Mouse (Mus musculus) lung, postnatal 4 days (tissue): Measurements from ENCODE around the gene Cnn3.
A peak's percentile ranks its signal among the peaks of the same experiment; 100 is the strongest.

Source experiments
- DNase-seq, 2 experiments: peaks; one replicate each; pipeline ENCODE4 v3.0.0; 2021

Cnn3 gene

DNA sequence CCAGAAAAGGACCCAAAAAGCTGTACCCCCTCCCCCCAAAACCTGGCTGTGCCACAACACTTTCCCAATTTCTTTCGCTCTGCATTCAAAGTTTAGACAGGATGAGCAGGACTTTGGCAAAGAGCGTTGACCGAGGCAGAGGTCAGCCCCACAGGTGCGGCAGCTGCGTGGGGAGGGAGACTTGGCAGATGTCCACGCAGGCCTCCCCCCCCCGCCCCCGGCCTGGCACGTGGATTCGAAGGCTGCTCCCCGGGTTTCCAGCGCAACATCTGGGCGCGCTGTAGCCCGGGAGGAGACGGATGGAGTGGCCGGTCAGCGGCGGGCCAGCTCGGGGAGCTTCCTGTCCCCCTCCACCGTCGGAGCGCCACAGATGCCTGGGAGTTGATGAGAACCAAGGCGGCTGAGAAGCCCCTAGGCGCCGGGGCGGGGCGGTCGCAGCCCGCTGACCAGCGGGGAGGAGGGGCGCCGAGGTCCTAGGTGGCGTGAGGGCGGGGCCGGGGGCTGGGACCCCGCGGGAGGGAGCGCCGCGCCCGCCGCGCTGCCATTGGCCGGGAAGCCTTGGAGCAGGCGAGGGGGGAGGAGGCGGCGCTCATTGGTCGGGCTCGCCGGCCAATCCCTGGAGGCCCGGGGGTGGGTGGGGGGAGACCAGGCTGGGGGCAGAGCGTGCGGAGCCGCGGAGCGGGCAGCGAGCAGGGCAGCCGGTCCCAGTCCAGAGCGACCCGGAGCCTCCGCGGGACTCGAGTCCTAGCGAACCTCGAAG lies at the start of gene Cnn3:
TSS of gene Cnn3 (plus strand) at position 637 of the 760 bp plus-strand sequence.
- DNase-seq: peak; percentile 93 to 97

GRCm38 (mm10) chr3:121378708-121379612 lies 47.3 kb upstream of the Cnn3 start:
- DNase-seq: no peak

- DNase-seq: no peak
Observed at GRCm38 (mm10) chr3:121379699-121380098, 46.6 kb upstream of the Cnn3 start.

DNA sequence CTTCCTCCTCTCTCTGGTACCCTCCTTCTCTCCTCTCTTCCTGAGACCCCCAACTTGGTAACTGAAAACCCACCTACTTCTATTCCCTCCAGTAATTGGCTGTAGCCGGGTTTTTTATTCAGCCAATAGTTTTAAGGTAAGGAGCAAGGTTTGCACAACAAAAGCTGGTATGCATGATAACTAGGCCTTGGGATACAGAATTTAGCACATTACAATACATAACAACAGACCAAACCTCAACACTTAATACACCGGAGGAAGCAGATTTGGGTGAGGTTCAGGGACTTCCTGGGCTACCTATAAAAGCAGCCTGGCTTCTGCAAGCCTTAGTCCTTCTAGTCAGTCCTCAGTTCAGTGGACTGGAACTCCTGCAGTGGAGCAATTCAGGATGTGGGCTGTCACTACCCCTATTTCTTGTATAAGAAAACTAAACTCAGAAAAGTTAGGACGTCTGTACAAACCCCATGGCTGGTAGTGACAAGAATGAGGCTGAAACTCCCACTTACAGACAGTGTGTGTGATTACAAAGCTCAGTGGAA lies 38.8 kb upstream of the Cnn3 start:
- no peak for DNase-seq

DNA sequence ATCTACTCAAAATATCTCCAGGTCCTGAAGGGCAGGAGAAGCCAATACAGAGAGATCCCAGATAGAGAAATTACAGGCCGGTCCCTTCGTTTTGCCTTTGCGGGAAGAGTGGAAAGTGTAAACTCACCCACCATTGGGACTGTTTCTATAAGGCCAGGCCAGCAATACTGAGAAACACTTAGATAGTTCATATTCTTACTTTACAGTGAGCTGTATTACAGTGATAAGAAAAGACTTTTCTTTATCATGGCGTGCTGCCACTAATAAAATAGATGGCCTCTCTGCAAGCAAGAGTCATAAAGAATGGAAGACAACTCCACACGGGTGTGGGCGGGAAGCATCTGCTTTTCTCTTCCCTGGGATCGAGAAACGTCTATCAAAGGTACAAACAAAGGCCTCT lies 36.9 kb upstream of the Cnn3 start:
- DNase-seq: no peak

DNA sequence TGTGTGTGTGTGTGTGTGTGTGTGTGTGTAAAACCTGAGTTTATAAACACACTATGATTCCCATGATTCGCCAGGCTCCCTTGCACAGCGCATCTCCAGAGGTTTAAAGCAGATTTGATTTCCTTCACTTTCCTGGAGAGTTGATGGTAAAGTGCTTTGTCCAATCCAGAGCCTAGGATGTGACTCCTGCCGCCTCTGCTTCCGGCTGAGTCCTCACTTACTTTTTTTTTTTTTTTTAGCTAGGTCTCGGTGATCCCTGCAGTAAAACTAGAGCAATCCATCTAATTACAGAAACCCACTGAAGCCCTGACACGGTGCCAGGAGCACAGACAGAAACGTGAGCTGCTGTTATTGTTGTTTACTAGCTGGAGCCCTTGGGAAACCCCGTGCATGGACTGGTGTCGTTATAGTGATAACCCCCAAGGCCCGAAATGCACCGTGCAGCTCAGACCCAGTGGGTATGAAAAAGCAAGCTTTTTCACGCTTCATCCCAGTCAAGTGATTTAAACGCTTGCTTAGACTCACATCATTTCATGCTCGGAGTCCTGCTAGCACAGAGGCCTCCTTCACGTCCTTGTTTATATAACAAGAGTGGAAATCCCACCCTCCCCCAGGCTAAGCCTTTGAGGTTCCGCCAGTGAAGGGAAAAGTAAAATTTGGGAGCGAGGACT lies 36.3 kb upstream of the Cnn3 start:
- peak; percentile 47 to 50 for DNase-seq

DNA sequence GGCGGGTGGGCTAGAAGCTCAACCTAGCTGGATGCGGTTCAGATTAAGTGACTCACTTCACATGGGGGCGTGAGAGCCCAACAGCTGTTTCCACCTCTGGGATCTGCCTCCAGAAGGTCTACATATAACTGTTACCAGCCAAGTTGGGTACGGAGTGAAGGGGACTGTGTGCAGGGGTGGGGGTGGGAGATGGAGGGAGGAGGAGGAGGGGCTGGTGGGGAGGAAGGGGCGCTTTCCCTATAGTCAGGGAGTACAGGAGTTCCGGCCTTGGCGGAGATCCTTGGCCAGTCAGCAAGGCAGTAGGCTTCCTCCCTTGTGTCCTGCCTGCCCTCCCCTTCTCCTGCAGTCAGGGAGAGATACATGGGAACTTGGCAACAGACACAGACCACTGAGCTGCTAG lies 35.6 kb upstream of the Cnn3 start:
- peak; percentile 36 to 66 for DNase-seq

DNA sequence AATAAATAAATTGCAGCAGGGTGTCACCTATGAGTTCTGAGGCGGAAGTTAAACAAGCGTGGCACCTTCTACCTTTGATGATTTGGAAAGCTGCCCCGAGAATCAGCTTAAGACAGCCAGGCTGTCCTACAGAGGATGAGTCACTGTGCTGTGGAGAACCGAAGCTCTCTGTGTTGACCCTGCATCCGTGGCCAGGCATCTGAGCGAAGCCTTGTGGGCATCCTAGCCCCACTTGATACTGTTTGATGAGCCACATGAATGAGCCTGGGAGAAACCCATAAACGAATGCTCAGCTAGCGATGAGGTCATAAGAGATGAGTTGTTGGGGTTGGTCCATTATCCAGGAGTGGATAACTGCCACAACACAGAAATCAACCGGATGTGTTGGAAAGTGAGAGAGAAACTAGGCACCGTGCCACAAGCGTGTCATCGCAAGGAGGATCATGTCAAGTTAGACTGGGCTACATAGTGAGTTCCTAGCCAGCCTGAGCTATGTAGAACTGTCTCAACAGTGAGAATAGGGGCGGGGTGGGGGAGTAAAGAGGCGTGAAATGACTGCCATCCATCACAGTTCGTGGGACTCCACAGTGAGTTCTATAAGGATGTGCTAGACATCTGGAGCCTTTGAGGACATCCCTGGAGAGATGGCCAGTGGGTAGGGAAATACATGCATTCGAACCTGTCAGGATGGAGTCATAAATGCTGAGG lies 30.6 kb upstream of the Cnn3 start:
- peak; percentile 72 to 80 for DNase-seq

GRCm38 (mm10) chr3:121396561-121396960 lies 29.7 kb upstream of the Cnn3 start:
- DNase-seq: no peak

DNA sequence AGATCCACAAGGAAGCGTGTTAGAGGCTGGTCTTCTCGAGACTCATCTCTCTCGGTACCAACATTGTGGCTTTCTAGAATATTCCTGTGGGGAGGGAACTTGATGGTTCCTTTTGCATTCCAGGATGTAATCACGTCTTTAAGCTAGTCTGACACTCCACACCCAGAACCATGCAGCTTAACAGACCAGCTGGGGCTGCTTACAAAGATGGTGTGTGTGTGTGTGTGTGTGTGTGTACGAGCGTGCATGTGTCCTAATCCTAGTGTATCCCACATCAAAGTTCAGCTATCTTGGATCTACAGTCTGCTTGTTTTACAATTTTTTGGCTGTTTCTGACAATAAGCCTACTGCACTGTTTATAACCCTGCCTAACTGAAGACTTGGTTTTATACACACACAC lies 29.3 kb upstream of the Cnn3 start:
- no peak for DNase-seq

DNA sequence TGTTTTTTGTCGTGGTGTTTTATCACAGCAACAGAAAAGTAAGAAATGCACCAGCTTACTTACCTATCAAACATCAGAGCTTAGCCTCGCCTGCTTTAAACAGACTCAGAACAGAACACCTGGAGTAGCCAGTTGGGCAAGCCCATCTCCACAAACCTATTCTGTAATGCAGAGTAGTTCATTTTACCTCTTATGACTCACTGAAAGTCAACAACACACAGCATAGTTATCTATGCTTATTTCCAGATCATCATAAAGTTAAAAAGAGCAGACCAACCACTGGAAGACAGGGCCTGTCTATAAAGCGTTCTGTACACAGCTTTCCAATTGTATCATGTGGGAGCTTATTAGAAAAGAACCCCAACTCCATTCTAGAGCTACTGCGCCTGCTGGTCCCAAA lies 24.9 kb upstream of the Cnn3 start:
- DNase-seq: no peak

DNA sequence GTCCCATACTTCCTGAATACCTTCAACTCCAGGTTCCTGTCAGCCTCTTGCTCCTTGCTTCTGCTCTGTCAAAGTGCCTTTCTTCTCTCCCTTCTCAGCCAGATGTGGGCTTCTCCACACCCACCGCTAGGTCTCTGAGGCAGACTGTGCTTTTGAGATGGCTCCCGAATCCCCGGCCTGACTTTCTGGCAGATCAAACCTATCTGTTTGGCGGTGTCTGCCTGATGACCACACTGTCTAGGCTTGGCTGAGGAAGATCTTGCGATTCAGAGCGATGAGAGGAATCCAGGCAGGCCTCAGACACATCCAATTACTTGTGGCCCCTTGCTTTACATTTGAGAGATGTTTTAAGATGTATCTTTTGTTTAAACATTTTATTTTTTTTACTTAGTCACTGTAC lies 24.2 kb upstream of the Cnn3 start:
- no peak for DNase-seq

- DNase-seq: no peak
Observed at GRCm38 (mm10) chr3:121403449-121403848, 22.8 kb upstream of the Cnn3 start.

DNA sequence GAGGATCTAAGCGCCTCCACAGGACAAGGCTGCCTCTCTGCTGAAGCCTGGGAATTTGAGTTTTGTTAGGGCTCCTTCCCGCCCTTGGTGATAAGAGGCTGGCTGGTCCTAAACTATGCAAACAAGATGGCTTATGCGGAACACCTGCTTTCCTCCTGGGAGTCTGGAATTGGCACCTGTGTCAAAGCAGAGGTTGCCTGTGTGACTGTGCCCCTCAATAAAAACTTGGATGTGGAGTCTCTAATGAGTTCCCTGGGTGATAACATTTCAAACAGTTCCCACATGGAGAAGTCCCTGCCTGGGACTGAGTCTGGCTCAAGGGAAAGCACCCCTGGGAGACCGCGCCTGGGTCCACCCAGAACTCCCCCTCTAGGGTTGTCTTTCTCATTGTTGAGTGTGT lies 21.2 kb upstream of the Cnn3 start:
- no peak for DNase-seq

GRCm38 (mm10) chr3:121407417-121407816 lies 18.9 kb upstream of the Cnn3 start:
- peak in 1 of 2 experiments; percentile 19 for DNase-seq

- no peak for DNase-seq
Observed at GRCm38 (mm10) chr3:121408386-121408785, 17.9 kb upstream of the Cnn3 start.

DNA sequence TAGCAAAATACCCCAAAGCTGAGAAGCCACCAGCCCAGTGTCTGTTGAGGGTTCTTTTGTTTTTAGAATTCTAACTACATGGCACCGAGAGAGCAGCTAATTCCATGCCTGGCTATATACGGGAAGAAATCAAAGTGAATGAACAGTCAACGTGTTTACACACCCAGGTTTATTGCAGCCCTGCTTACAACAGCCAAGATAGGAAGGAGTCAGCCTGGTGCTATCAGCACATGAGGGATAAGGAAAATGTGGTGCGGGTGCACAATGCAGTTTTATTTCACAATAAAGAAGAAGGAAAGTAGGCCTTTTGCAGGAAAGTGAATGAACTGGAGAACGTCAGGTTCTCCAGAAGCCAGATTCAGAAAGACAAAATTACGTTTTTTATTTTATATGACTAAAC lies 14.8 kb upstream of the Cnn3 start:
- DNase-seq: no peak

GRCm38 (mm10) chr3:121416171-121417154 lies 9.8 kb upstream of the Cnn3 start:
- no peak for DNase-seq

GRCm38 (mm10) chr3:121417379-121418250 lies 8.7 kb upstream of the Cnn3 start:
- no peak for DNase-seq

GRCm38 (mm10) chr3:121418251-121418601 lies 8.1 kb upstream of the Cnn3 start:
- DNase-seq: no peak
